Mouse (Mus musculus): ENCODE data around the gene Olfr203. TPM values are rescaled to one million over a fixed set of nuclear protein-coding genes. Genes with fewer than 3 reads are reported as not detected.

Gene Olfr203
- polyA plus RNA-seq (2015; fragmentation: Illumina TruSeq; extraction: RNeasy Lipid Tissue Mini Kit (QIAGEN cat#74804); ENCODE audit: insufficient read depth, low read depth, low replicate concordance) = not detected

GRCm38 (mm10) chr16:59298581-59298980, at the start of gene Olfr203:
Olfr203 (plus strand) TSS chr16:59298881.

GRCm38 (mm10) chr16:59272532-59272931, 26.1 kb upstream of the Olfr203 start, which contains the start of gene Olfr201:
Olfr201 (minus strand) TSS chr16:59272632.

GRCm38 (mm10) chr16:59286693-59287092, 12.0 kb upstream of the Olfr203 start, which contains the start of gene Olfr202:
Olfr202 (minus strand) TSS chr16:59286793.

GRCm38 (mm10) chr16:59318148-59318547, 19.5 kb downstream of the Olfr203 start, which contains the start of gene Olfr204:
Olfr204 (minus strand) TSS chr16:59318248.

GRCm38 (mm10) chr16:59331038-59331437, 32.4 kb downstream of the Olfr203 start, which contains the start of gene Olfr205:
Olfr205 (minus strand) TSS chr16:59331138.

GRCm38 (mm10) chr16:59349146-59349545, 50.5 kb downstream of the Olfr203 start, which contains the start of gene Olfr206:
Olfr206 (minus strand) TSS chr16:59349246.

Other genes with a start within 250 kb of the Olfr203 start
- not detected for gene Olfr190, start 220.9 kb upstream of the Olfr203 start, polyA plus RNA-seq (2015; fragmentation: Illumina TruSeq; extraction: RNeasy Lipid Tissue Mini Kit (QIAGEN cat#74804); ENCODE audit: insufficient read depth, low read depth, low replicate concordance)
- gene Olfr191, start 209.1 kb upstream of the Olfr203 start, polyA plus RNA-seq (2015; fragmentation: Illumina TruSeq; extraction: RNeasy Lipid Tissue Mini Kit (QIAGEN cat#74804); ENCODE audit: insufficient read depth, low read depth, low replicate concordance) = not detected
- not detected for gene Olfr193, start 187.0 kb upstream of the Olfr203 start, polyA plus RNA-seq (2015; fragmentation: Illumina TruSeq; extraction: RNeasy Lipid Tissue Mini Kit (QIAGEN cat#74804); ENCODE audit: insufficient read depth, low read depth, low replicate concordance)
- not detected for gene Olfr194, start 177.8 kb upstream of the Olfr203 start, polyA plus RNA-seq (2015; fragmentation: Illumina TruSeq; extraction: RNeasy Lipid Tissue Mini Kit (QIAGEN cat#74804); ENCODE audit: insufficient read depth, low read depth, low replicate concordance)
- not detected for gene Olfr195, start 151.8 kb upstream of the Olfr203 start, polyA plus RNA-seq (2015; fragmentation: Illumina TruSeq; extraction: RNeasy Lipid Tissue Mini Kit (QIAGEN cat#74804); ENCODE audit: insufficient read depth, low read depth, low replicate concordance)
- gene Olfr196, start 128.4 kb upstream of the Olfr203 start, polyA plus RNA-seq (2015; fragmentation: Illumina TruSeq; extraction: RNeasy Lipid Tissue Mini Kit (QIAGEN cat#74804); ENCODE audit: insufficient read depth, low read depth, low replicate concordance) = not detected
- gene Olfr198, start 95.3 kb upstream of the Olfr203 start, polyA plus RNA-seq (2015; fragmentation: Illumina TruSeq; extraction: RNeasy Lipid Tissue Mini Kit (QIAGEN cat#74804); ENCODE audit: insufficient read depth, low read depth, low replicate concordance) = not detected
- not detected for gene Olfr199, start 79.1 kb upstream of the Olfr203 start, polyA plus RNA-seq (2015; fragmentation: Illumina TruSeq; extraction: RNeasy Lipid Tissue Mini Kit (QIAGEN cat#74804); ENCODE audit: insufficient read depth, low read depth, low replicate concordance)
- gene Olfr201, start 26.2 kb upstream of the Olfr203 start, polyA plus RNA-seq (2015; fragmentation: Illumina TruSeq; extraction: RNeasy Lipid Tissue Mini Kit (QIAGEN cat#74804); ENCODE audit: insufficient read depth, low read depth, low replicate concordance) = not detected
- gene Olfr202, start 12.1 kb upstream of the Olfr203 start, polyA plus RNA-seq (2015; fragmentation: Illumina TruSeq; extraction: RNeasy Lipid Tissue Mini Kit (QIAGEN cat#74804); ENCODE audit: insufficient read depth, low read depth, low replicate concordance) = not detected
- gene Olfr204, start 19.4 kb downstream of the Olfr203 start, polyA plus RNA-seq (2015; fragmentation: Illumina TruSeq; extraction: RNeasy Lipid Tissue Mini Kit (QIAGEN cat#74804); ENCODE audit: insufficient read depth, low read depth, low replicate concordance) = not detected
- not detected for gene Olfr205, start 32.3 kb downstream of the Olfr203 start, polyA plus RNA-seq (2015; fragmentation: Illumina TruSeq; extraction: RNeasy Lipid Tissue Mini Kit (QIAGEN cat#74804); ENCODE audit: insufficient read depth, low read depth, low replicate concordance)
- not detected for gene Olfr206, start 50.4 kb downstream of the Olfr203 start, polyA plus RNA-seq (2015; fragmentation: Illumina TruSeq; extraction: RNeasy Lipid Tissue Mini Kit (QIAGEN cat#74804); ENCODE audit: insufficient read depth, low read depth, low replicate concordance)
- not detected for gene Olfr209, start 65.1 kb downstream of the Olfr203 start, polyA plus RNA-seq (2015; fragmentation: Illumina TruSeq; extraction: RNeasy Lipid Tissue Mini Kit (QIAGEN cat#74804); ENCODE audit: insufficient read depth, low read depth, low replicate concordance)
- gene Gabrr3, start 108.5 kb downstream of the Olfr203 start, polyA plus RNA-seq (2015; fragmentation: Illumina TruSeq; extraction: RNeasy Lipid Tissue Mini Kit (QIAGEN cat#74804); ENCODE audit: insufficient read depth, low read depth, low replicate concordance) = not detected
- 5.4 TPM for gene Riox2, start 172.9 kb downstream of the Olfr203 start, polyA plus RNA-seq (2015; fragmentation: Illumina TruSeq; extraction: RNeasy Lipid Tissue Mini Kit (QIAGEN cat#74804); ENCODE audit: insufficient read depth, low read depth, low replicate concordance)